Mouse (Mus musculus) layer of hippocampus, adult 2 months (tissue): ENCODE results near the gene Susd3. TPM values are rescaled to one million over a fixed set of nuclear protein-coding genes. Genes with fewer than 3 reads are reported as not detected.

Experiments used
- DNase-seq, 2 experiments: peaks; one replicate each; pipeline ENCODE4 v3.0.0; 2022; ENCODE audit warnings: low spot score in 2 of 2
- H3K27ac ChIP-seq: fragments of 200-600 bp; 2 replicates; pipeline ENCODE4 v1.8.1; 2022
- H3K4me3 ChIP-seq: fragments of 200-600 bp; 2 replicates; pipeline ENCODE4 v1.8.1; 2022; ENCODE audit warnings: mild to moderate bottlenecking
- CTCF ChIP-seq: fragments of 200-600 bp; conservative IDR thresholded peaks from 2 replicates; pipeline ENCODE4 v1.8.1; 2022; ENCODE audit warnings: antibody characterized with exemption, mild to moderate bottlenecking, moderate library complexity
- total RNA-seq, 2 experiments: library from RNA; stranded (reverse); gene quantifications; 2 replicates each; pipeline ENCODE4 v1.2.3; 2021

Gene Susd3
- total RNA-seq, 2 experiments from 2014 or later, result 1.7 TPM

- H3K27ac ChIP-seq, result no peak overlapping the region
- H3K4me3 ChIP-seq, result no peak overlapping the region
- no peak for TF ChIP-seq CTCF
- DNase-seq, result no peak
Observed at GRCm38 (mm10) chr13:49196211-49196610, 52.3 kb downstream of the Susd3 start.

- TF ChIP-seq CTCF, result no peak
- DNase-seq, result no peak
- no peak overlapping the region for H3K4me3 ChIP-seq
- no peak overlapping the region for H3K27ac ChIP-seq
Observed at GRCm38 (mm10) chr13:49195651-49196050, 52.9 kb downstream of the Susd3 start.

GRCm38 (mm10) chr13:49194811-49195210 is 53.7 kb downstream of the Susd3 start:
- Histone ChIP-seq H3K27ac (no peak overlapping the region), H3K4me3 (no peak overlapping the region)
- no peak for TF ChIP-seq CTCF
- no peak for DNase-seq

GRCm38 (mm10) chr13:49193650-49194049 is 54.9 kb downstream of the Susd3 start:
- Histone ChIP-seq H3K4me3 (no peak overlapping the region), H3K27ac (no peak overlapping the region)
- no peak for TF ChIP-seq CTCF
- DNase-seq, result no peak

GRCm38 (mm10) chr13:49192156-49192855 is 56.2 kb downstream of the Susd3 start:
- Histone ChIP-seq H3K4me3 (no peak overlapping the region), H3K27ac (no peak overlapping the region)
- no peak for TF ChIP-seq CTCF
- DNase-seq, result no peak

GRCm38 (mm10) chr13:49191673-49192035 is 56.9 kb downstream of the Susd3 start:
- TF ChIP-seq CTCF, result no peak
- H3K4me3 ChIP-seq, result no peak overlapping the region

GRCm38 (mm10) chr13:49190876-49191672 is 57.4 kb downstream of the Susd3 start:
- no peak for DNase-seq
- Histone ChIP-seq H3K4me3 (no peak overlapping the region), H3K27ac (no peak overlapping the region)
- TF ChIP-seq CTCF, result no peak

More at GRCm38 (mm10) chr13:49191673-49192035, 56.9 kb downstream of the Susd3 start:
- no peak for DNase-seq
- H3K27ac ChIP-seq, result no peak overlapping the region

- Histone ChIP-seq H3K27ac (no peak overlapping the region), H3K4me3 (no peak overlapping the region)
- TF ChIP-seq CTCF, result no peak
- no peak for DNase-seq
Observed at GRCm38 (mm10) chr13:49189970-49190870, 58.3 kb downstream of the Susd3 start.

GRCm38 (mm10) chr13:49188966-49189360 is 59.5 kb downstream of the Susd3 start:
- TF ChIP-seq CTCF, result no peak
- Histone ChIP-seq H3K27ac (no peak overlapping the region), H3K4me3 (no peak overlapping the region)
- no peak for DNase-seq

- no peak for DNase-seq
- no peak for TF ChIP-seq CTCF
- H3K27ac ChIP-seq, result peak overlapping the region; percentile 92
- peak overlapping the region; percentile 83 for H3K4me3 ChIP-seq
Observed at GRCm38 (mm10) chr13:49188219-49188965, 60.1 kb downstream of the Susd3 start.

- Histone ChIP-seq H3K27ac (peak within 1 kb of the TSS; percentile 92), H3K4me3 (peak within 1 kb of the TSS; percentile 83)
- peak; percentile 65 to 72 for DNase-seq
- TF ChIP-seq CTCF, result no peak
Observed at GRCm38 (mm10) chr13:49187288-49188218, 61.0 kb downstream of the Susd3 start, which contains the start of gene Ninj1. Gene Ninj1 (plus strand): TSS chr13:49187485.
